ENCODE assay signal across 17 mouse cellular contexts in genomic region chr4:152488046-152488445, GRCm38 (mm10).
"Had no signal": no experiment of that assay in that cellular context is flagged by ENCODE, and none has a peak within 500 bp of the region (broad histone marks: within the 10 kb centered on the region; RNA-seq: fewer than 3 reads in every experiment).

No protein-coding gene starts in this region.

- ATAC-seq: liver, embryonic 12.5 days; liver, postnatal 0 days; lung, postnatal 0 days; midbrain, embryonic 13.5 days; midbrain, embryonic 15.5 days; midbrain, embryonic 16.5 days had no signal

- DNase-seq: left cerebral cortex, postnatal 4 days; liver; liver, embryonic 13.5 days; liver, postnatal 0 days; lung, adult 18-20 months; lung, adult 2 months; lung, embryonic 14.5 days; lung, postnatal 10 days; lung, postnatal 14 days; lung, postnatal 36 days; lung, postnatal 4 days; midbrain, embryonic 14.5 days had no signal
